Mouse (Mus musculus) limb, embryonic 12.5 days (tissue): ENCODE data around the gene Herc2. TPM values are rescaled to one million over a fixed set of nuclear protein-coding genes. Genes with fewer than 3 reads are reported as not detected.
"Not testable (repeated sequence)": the region's sequence is repeated elsewhere in the genome, so short reads cannot be mapped to it uniquely, and the experiment has no call there.

ENCODE experiments used
- ATAC-seq: fragments of 200-750 bp; cut with Nextera tagmentation; 2 replicates; pipeline ENCODE4 v1.8.0; 2017; ENCODE audit warnings: low read depth, moderate TSS enrichment; ENCODE audit not compliant: insufficient number of reproducible peaks, insufficient read depth, low FRiP score, low TSS enrichment
- H3K27ac ChIP-seq: fragments of 300-500 bp; sonication (generic); 2 replicates; pipeline ENCODE4 v1.5.1; 2016; ENCODE audit warnings: mild to moderate bottlenecking, moderate library complexity
- H3K27me3 ChIP-seq: fragments of 300-500 bp; sonication (generic); 2 replicates; pipeline ENCODE4 v1.6.1; 2016; ENCODE audit warnings: mild to moderate bottlenecking, moderate library complexity
- H3K36me3 ChIP-seq: fragments of 300-500 bp; sonication (generic); 2 replicates; pipeline ENCODE4 v1.6.1; 2016; ENCODE audit warnings: mild to moderate bottlenecking, moderate library complexity
- H3K4me1 ChIP-seq: fragments of 300-500 bp; sonication (generic); replicated peaks from 2 replicates; pipeline ENCODE4 v1.6.1; 2016
- H3K4me2 ChIP-seq: fragments of 300-500 bp; sonication (generic); 2 replicates; pipeline ENCODE4 v1.6.1; 2016; ENCODE audit warnings: mild to moderate bottlenecking, moderate library complexity
- H3K4me3 ChIP-seq: fragments of 300-500 bp; sonication (generic); replicated peaks from 2 replicates; pipeline ENCODE4 v1.5.1; 2016; ENCODE audit warnings: mild to moderate bottlenecking
- H3K9ac ChIP-seq: fragments of 300-500 bp; sonication (generic); replicated peaks from 2 replicates; pipeline ENCODE4 v1.6.1; 2016; ENCODE audit warnings: mild to moderate bottlenecking, moderate library complexity
- H3K9me3 ChIP-seq: fragments of 300-500 bp; sonication (generic); 2 replicates; pipeline ENCODE4 v1.6.1; 2016; ENCODE audit warnings: mild to moderate bottlenecking, moderate library complexity
- WGBS: fragments of 180-500 bp; shearing (Covaris S2); methylation state at CpG from one replicate; pipeline ENCODE4 v1.1.7; 2016; 5-methylcytosine and 5-hydroxymethylcytosine counted together
- polyA plus RNA-seq: library from polyadenylated mRNA; unstranded; fragments of >200 nt; fragmentation: Nextera tagmentation; extraction: Ambion mirVana; gene quantifications from 2 replicates; pipeline ENCODE4 v1.2.1, GENCODE M21; 2016

Herc2 gene
- polyA plus RNA-seq: 25.8 and 25.9 TPM in 2 replicates

GRCm38 (mm10) chr7:56049831-56050321 lies at the start of gene Herc2:
TSS of gene Herc2 (plus strand) at chr7:56050196.
- under 1% methylated on average over 47 of the region's 47 CpGs for WGBS
- Histone ChIP-seq H3K4me3 (peak within 1 kb of the TSS; percentile 75), H3K4me2 (peak within 1 kb of the TSS; percentile 77), H3K36me3 (peaks cover 4% of the 10 kb centered on the region; the same call in 1 of the 2 replicates), H3K9me3 (no peaks in the 10 kb centered on the region), H3K4me1 (peaks cover 9% of the 10 kb centered on the region), H3K9ac (peak within 1 kb of the TSS; percentile 71), H3K27me3 (no peaks in the 10 kb centered on the region), H3K27ac (peak within 1 kb of the TSS; percentile 90)
- peak; percentile 99 for ATAC-seq

- H3K9me3 ChIP-seq: no peaks in the 10 kb centered on the region
- WGBS: 78% methylated on average over 4 of the region's 4 CpGs
- 0 out of 2 replicates have a peak overlapping the region, but pooled peaks have one; percentile 12 for H3K27ac ChIP-seq
- H3K9ac ChIP-seq: no peak overlapping the region
- ATAC-seq: no peak
- H3K4me3 ChIP-seq: no peak overlapping the region
- H3K4me2 ChIP-seq: no peak overlapping the region
- H3K4me1 ChIP-seq: no peaks in the 10 kb centered on the region; the same call in 1 of the 2 replicates
- no peaks in the 10 kb centered on the region for H3K27me3 ChIP-seq
- no peaks in the 10 kb centered on the region for H3K36me3 ChIP-seq
Observed at GRCm38 (mm10) chr7:56010318-56011017, 39.5 kb upstream of the Herc2 start.

DNA sequence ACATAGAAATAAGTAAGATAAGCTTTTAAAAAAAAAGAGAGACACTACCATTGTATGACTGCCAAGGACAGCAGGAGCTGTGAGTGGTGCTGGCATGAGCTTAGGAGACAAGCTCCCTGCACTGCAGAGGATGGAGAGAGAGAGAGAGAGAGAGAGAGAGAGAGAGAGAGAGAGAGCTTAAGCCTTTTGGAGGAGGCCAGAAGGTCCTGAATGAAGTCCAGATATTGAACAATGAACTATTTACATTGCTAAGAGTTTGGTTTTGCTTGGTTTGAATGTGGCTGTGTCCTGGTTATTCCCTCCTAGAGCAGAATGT lies 39.0 kb upstream of the Herc2 start:
- no peak overlapping the region for H3K4me2 ChIP-seq
- H3K4me3 ChIP-seq: no peak overlapping the region
- H3K36me3 ChIP-seq: no peaks in the 10 kb centered on the region
- no peak overlapping the region for H3K27ac ChIP-seq
- no peaks in the 10 kb centered on the region for H3K27me3 ChIP-seq
- no peak overlapping the region for H3K9ac ChIP-seq
- no peaks in the 10 kb centered on the region; the same call in 1 of the 2 replicates for H3K4me1 ChIP-seq
- ATAC-seq: no peak
- H3K9me3 ChIP-seq: no peaks in the 10 kb centered on the region

DNA sequence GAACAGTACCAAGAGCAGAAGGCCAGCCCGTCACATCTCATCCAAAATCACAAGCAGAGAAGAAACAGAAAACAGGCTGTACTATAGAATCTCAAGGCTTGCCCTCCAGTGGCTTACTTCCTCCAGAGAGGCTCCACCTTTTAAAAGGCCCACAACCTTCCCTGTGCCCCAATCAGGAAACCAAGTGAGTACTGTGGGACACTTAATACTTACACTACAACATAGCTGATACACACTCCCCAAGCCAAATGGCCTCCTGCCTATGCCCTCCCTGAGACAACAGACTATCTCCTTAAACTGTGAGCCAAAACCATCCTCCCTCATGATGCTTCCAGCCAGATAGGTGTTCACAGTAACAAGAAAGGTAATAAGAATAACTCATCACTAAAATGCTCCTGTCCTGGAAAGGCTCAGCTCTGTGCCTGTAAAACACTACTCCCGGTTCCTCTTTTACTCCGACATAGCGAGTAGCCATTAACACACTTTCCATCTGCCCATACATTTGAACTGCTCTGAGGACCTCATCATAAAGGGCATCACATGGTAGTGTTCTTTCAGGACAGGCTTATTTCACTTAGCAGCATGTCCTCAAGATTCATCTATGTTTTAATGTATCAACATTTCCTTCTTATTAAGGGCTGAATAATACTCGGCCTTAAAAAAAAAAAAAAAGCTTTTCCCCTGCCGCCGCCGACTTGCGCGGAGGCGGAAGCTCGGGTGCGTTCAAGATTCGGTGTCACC lies 36.6 kb upstream of the Herc2 start:
- no peak overlapping the region for H3K4me2 ChIP-seq
- H3K27me3 ChIP-seq: no peaks in the 10 kb centered on the region
- H3K4me3 ChIP-seq: no peak overlapping the region
- no peak for ATAC-seq
- H3K9ac ChIP-seq: no peak overlapping the region
- no peaks in the 10 kb centered on the region for H3K36me3 ChIP-seq
- no peaks in the 10 kb centered on the region for H3K9me3 ChIP-seq
- H3K4me1 ChIP-seq: peaks cover 2% of the 10 kb centered on the region; the same call in 1 of the 2 replicates
- no peak overlapping the region for H3K27ac ChIP-seq
- 96% methylated on average over 14 of the region's 14 CpGs for WGBS

DNA sequence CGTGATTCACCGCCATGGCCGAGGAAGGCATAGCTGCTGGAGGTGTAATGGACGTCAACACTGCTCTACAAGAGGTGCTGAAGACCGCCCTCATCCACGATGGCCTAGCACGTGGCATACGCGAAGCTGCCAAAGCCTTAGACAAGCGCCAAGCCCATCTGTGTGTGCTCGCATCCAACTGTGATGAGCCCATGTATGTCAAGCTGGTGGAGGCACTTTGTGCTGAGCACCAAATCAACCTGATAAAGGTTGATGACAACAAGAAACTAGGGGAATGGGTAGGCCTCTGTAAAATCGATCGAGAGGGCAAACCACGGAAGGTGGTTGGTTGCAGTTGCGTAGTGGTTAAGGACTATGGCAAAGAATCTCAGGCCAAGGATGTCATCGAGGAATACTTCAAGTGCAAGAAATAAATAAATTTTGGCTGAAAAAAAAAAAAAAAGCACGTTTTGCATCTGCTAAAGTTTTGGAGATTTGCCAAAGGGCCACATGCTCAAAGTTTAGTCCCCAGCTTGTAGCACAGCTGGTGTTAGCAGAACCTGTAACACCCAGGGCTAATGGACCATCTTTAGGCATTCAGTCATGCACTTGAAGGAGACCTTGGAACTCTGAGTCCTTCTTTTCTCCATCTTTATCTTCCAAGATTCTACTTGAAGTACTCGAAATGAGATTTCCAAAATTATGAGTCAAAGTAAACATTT lies 35.8 kb upstream of the Herc2 start:
- H3K9ac ChIP-seq, ATAC-seq, H3K4me2 ChIP-seq, H3K36me3 ChIP-seq, H3K4me3 ChIP-seq, H3K27ac ChIP-seq, H3K4me1 ChIP-seq, H3K9me3 ChIP-seq, H3K27me3 ChIP-seq: not testable (repeated sequence)
- WGBS: 87% methylated on average over 7 of the region's 18 CpGs

GRCm38 (mm10) chr7:56015172-56015571 lies 34.8 kb upstream of the Herc2 start:
- H3K36me3 ChIP-seq: no peaks in the 10 kb centered on the region
- peaks cover 7% of the 10 kb centered on the region for H3K4me1 ChIP-seq
- H3K27me3 ChIP-seq: no peaks in the 10 kb centered on the region
- H3K4me3 ChIP-seq: no peak overlapping the region
- 83% methylated on average over 6 of the region's 6 CpGs for WGBS
- H3K9me3 ChIP-seq: no peaks in the 10 kb centered on the region
- ATAC-seq: no peak
- no peak overlapping the region for H3K4me2 ChIP-seq
- H3K27ac ChIP-seq: no peak overlapping the region
- no peak overlapping the region for H3K9ac ChIP-seq

- Histone ChIP-seq H3K27ac (no peak overlapping the region), H3K9me3 (no peaks in the 10 kb centered on the region), H3K4me3 (no peak overlapping the region), H3K4me2 (no peak overlapping the region), H3K27me3 (no peaks in the 10 kb centered on the region), H3K36me3 (no peaks in the 10 kb centered on the region), H3K9ac (no peak overlapping the region), H3K4me1 (peaks cover 7% of the 10 kb centered on the region)
- ATAC-seq: no peak
- whole genome bisulfite sequencing: 90% methylated on average over 7 of the region's 7 CpGs
Observed at GRCm38 (mm10) chr7:56015837-56016236, 34.2 kb upstream of the Herc2 start.

- ATAC-seq: no peak
- Histone ChIP-seq H3K27ac (no peak overlapping the region), H3K4me3 (no peak overlapping the region), H3K9ac (no peak overlapping the region), H3K9me3 (no peaks in the 10 kb centered on the region), H3K27me3 (no peaks in the 10 kb centered on the region), H3K4me1 (peaks cover 7% of the 10 kb centered on the region), H3K4me2 (no peak overlapping the region), H3K36me3 (no peaks in the 10 kb centered on the region)
- WGBS: 63% methylated on average over 3 of the region's 3 CpGs
Observed at GRCm38 (mm10) chr7:56017761-56018160, 32.2 kb upstream of the Herc2 start.

DNA sequence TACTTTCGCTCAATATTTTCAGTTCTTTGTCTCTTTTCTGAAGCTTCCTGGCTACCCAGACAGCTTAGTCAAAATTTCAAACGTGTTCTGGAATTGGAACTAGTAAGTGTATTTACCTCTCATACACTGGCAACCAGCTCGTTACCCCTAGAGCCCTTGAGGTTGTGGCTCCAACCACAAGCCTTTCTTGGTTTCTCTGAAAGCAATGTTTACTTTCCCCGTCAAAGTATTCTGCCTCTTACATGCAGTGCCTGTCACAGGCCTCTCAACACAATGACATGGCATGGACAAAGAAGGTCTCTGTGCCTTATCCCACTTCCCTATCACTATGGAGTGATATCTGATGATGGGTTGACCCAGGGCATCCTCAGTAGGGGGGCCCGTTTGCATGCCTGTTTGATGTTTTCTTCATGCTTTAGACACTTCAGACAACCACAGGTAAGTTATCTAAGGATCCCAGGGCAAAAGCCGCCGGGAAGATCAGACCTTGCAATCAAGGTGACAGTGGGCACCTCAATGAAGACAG lies 31.5 kb upstream of the Herc2 start:
- H3K9me3 ChIP-seq: no peaks in the 10 kb centered on the region
- H3K27ac ChIP-seq: peak overlapping the region; percentile 72; the same call in 1 of the 2 replicates
- peak overlapping the region; percentile 68 for H3K4me3 ChIP-seq
- no peaks in the 10 kb centered on the region for H3K36me3 ChIP-seq
- H3K9ac ChIP-seq: peak overlapping the region; percentile 71
- H3K4me2 ChIP-seq: peak overlapping the region; percentile 73
- peaks cover 7% of the 10 kb centered on the region for H3K4me1 ChIP-seq
- H3K27me3 ChIP-seq: no peaks in the 10 kb centered on the region
- 41% methylated on average over 7 of the region's 7 CpGs for WGBS
- no peak; the same call in 1 of the 2 replicates for ATAC-seq

- Histone ChIP-seq H3K4me3 (peak overlapping the region; percentile 68), H3K27ac (peak overlapping the region; percentile 72), H3K4me1 (peaks cover 7% of the 10 kb centered on the region), H3K27me3 (no peaks in the 10 kb centered on the region), H3K4me2 (peak overlapping the region; percentile 73), H3K36me3 (no peaks in the 10 kb centered on the region), H3K9me3 (no peaks in the 10 kb centered on the region), H3K9ac (peak overlapping the region; percentile 71)
- under 1% methylated on average over 70 of the region's 71 CpGs for WGBS
- ATAC-seq: peak; percentile 91
Observed at GRCm38 (mm10) chr7:56018972-56019929, 30.7 kb upstream of the Herc2 start.
